Mouse (Mus musculus) heart, postnatal 0 days (tissue): ENCODE data around the gene Lrrc8e.

Source experiments
- CTCF ChIP-seq: IDR thresholded peaks from 2 replicates; pipeline ENCODE4 v1.5.1; 2016; ENCODE audit warnings: antibody characterized with exemption, control low read depth, low read depth
- EP300 ChIP-seq: IDR thresholded peaks from 2 replicates; pipeline ENCODE4 v1.6.1; 2016; ENCODE audit warnings: antibody characterized with exemption, low read depth

DNA sequence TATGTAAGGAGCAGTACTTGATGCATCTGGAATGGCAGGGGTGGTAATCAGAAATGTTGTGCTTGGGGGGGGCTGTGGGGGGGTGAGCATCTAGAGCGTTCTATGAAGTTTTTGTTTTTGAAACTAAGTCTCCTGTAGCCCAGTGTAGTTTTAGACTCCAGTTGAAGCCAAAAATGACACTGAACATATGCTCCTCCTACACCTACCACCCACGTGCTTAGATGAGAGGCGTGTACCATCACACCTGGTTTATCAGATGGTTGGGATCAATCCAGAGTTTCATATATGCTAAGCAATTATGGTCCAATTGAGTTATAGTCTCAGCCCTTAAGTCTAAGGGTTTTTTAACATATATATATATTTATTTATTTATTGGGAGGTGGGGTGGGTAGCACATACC is 7.0 kb upstream of the Lrrc8e start:
- TF ChIP-seq CTCF (no peak), EP300 (no peak)
